Mouse (Mus musculus): ENCODE measurements around the gene Zbtb8b. TPM values are rescaled to one million over a fixed set of nuclear protein-coding genes. Genes with fewer than 3 reads are reported as not detected.

Zbtb8b gene
- polyA plus RNA-seq, 2 experiments, result 0.31 to 0.91 TPM

DNA sequence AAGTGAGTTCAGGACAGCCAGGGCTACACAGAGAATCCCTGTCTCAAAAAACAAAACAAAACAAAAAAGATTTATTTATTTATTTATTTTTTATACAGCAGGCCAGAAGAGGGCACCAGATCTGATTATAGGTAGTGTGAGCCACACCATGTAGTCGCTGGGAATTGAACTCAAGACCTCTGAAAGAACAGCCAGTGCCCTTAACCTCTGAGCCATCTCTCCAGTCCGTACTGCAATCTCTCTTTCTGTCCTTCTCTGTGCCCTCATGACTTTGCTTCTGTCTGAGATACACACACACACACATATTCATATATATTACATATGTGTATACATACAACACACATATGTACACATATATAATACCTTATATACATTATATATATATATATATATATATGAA lies 10.2 kb upstream of the Zbtb8b start:
- Histone ChIP-seq H3K4me2 (ENCODE audit: low read depth) (no peak overlapping the region), H3K4me3 (ENCODE audit: insufficient read depth in 1 of 2, low read depth in 2 of 2, low read length in 2 of 2) (no peak overlapping the region), H3K9me3 (ENCODE audit: control insufficient read depth, low read length) (no peaks in the 10 kb centered on the region), H3K27ac (no peak overlapping the region), H3K4me1 (replicated peaks; ENCODE audit: control insufficient read depth in 2 of 2, insufficient read depth in 2 of 2, low read length in 1 of 2) (peaks cover 0 to 8% of the 10 kb centered on the region in 2 experiments; a peak in 2 of 4 replicates), H3K9ac (replicated peaks) (no peak overlapping the region), H3K27me3 (ENCODE audit: control insufficient read depth, insufficient read depth, low read length) (no peaks in the 10 kb centered on the region), H3K36me3 (replicated peaks; ENCODE audit: control insufficient read depth, insufficient read depth, low read depth) (no peaks in the 10 kb centered on the region)
- DNase-seq (ENCODE audit: low read depth in 3 of 3, low spot score in 3 of 3) (no peak), ATAC-seq (ENCODE audit: insufficient read depth) (no peak)
- no peak for TF ChIP-seq CTCF (IDR thresholded peaks at IDR 0.05; ENCODE audit: low read depth)
- TF ChIP-seq EP300 (IDR thresholded peaks at IDR 0.05; ENCODE audit: low read depth), result no peak
- WGBS (ENCODE audit: insufficient replicate concordance), result 50% methylated on average over 2 of the region's 2 CpGs

DNA sequence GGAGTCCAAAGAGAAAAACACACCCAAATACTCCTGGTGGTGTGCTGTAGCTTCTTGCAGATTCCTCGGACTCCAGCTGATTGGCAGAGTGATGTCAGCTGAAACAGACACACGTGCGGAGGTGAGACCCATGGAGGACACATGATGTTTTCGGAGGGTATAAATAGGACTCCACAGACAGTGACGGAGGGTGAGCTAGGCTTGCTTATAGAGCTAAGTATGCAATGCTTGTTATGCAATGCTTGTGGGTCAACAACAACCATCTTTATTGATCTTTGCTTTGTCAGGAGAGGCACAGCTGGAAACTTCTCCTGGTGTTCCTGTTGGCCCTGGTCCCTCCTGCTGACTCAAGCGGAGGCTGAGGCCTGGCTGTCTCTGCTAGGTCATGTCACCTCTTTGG lies 8.1 kb upstream of the Zbtb8b start:
- Histone ChIP-seq H3K27me3 (ENCODE audit: control insufficient read depth, insufficient read depth, low read length) (no peaks in the 10 kb centered on the region), H3K27ac (no peak overlapping the region), H3K9me3 (ENCODE audit: control insufficient read depth, low read length) (no peaks in the 10 kb centered on the region), H3K4me1 (replicated peaks; ENCODE audit: control insufficient read depth in 2 of 2, insufficient read depth in 2 of 2, low read length in 1 of 2) (peaks cover 0 to 6% of the 10 kb centered on the region in 2 experiments; a peak in 2 of 4 replicates), H3K36me3 (replicated peaks; ENCODE audit: control insufficient read depth, insufficient read depth, low read depth) (no peaks in the 10 kb centered on the region), H3K4me2 (ENCODE audit: low read depth) (no peak overlapping the region), H3K4me3 (ENCODE audit: insufficient read depth in 1 of 2, low read depth in 2 of 2, low read length in 2 of 2) (no peak overlapping the region), H3K9ac (replicated peaks) (no peak overlapping the region)
- no peak for ATAC-seq (ENCODE audit: insufficient read depth)
- TF ChIP-seq EP300 (IDR thresholded peaks at IDR 0.05; ENCODE audit: low read depth), result no peak
- TF ChIP-seq CTCF (IDR thresholded peaks at IDR 0.05; ENCODE audit: low read depth), result no peak
- WGBS (ENCODE audit: insufficient replicate concordance), result 83% methylated on average over 6 of the region's 6 CpGs
- DNase-seq (ENCODE audit: low read depth in 3 of 3, low spot score in 3 of 3), result no peak

DNA sequence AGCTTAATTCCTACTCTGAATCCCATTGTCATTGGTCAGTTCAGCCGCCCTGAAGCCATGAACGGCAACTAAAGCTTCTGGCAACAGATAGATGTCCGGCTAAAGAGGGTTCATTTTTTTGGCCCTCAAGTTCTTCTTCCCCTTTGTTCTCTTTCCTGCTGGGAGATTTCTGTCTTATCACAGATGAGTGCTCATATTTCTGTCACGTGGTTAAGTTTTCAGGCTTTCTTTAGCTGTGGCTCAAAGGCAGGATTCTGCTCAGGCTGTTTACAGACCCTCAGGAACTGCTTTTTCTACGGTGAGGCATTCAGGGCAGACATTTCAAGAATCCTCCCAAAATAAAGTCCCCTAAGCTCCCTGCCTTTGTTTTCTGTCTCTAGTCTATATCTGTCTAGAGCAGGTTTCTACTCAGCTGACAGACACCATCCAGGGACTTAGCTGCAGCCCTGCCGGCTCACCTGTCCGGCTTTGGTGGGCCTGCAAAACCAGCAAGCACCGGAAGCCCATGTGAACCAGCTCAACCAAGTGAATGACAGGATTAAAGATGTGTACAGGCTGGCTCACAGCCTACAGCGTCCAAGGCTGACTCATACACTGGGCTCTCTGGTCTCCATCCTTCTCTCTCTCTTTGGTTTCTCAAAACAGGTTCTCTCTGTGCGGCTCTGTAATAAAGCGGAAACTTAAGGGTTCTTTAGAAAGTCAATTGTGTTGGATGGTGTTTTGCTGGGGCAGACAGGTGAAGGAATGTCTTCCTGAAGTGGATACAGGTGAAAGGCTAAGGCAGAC lies 7.3 kb upstream of the Zbtb8b start:
- Histone ChIP-seq H3K27me3 (ENCODE audit: control insufficient read depth, insufficient read depth, low read length) (peaks cover 2% of the 10 kb centered on the region), H3K4me1 (replicated peaks; ENCODE audit: control insufficient read depth in 2 of 2, insufficient read depth in 2 of 2, low read length in 1 of 2) (peaks cover 0 to 6% of the 10 kb centered on the region in 2 experiments; a peak in 2 of 4 replicates), H3K4me3 (ENCODE audit: insufficient read depth in 1 of 2, low read depth in 2 of 2, low read length in 2 of 2) (no peak overlapping the region), H3K9ac (replicated peaks) (no peak overlapping the region), H3K4me2 (ENCODE audit: low read depth) (no peak overlapping the region), H3K36me3 (replicated peaks; ENCODE audit: control insufficient read depth, insufficient read depth, low read depth) (no peaks in the 10 kb centered on the region), H3K9me3 (ENCODE audit: control insufficient read depth, low read length) (no peaks in the 10 kb centered on the region), H3K27ac (no peak overlapping the region)
- 56% methylated on average over 11 of the region's 11 CpGs for WGBS (ENCODE audit: insufficient replicate concordance)
- no peak for TF ChIP-seq CTCF (IDR thresholded peaks at IDR 0.05; ENCODE audit: low read depth)
- TF ChIP-seq EP300 (IDR thresholded peaks at IDR 0.05; ENCODE audit: low read depth), result no peak
- ATAC-seq (ENCODE audit: insufficient read depth) (no peak), DNase-seq (ENCODE audit: low read depth in 3 of 3, low spot score in 3 of 3) (no peak)

DNA sequence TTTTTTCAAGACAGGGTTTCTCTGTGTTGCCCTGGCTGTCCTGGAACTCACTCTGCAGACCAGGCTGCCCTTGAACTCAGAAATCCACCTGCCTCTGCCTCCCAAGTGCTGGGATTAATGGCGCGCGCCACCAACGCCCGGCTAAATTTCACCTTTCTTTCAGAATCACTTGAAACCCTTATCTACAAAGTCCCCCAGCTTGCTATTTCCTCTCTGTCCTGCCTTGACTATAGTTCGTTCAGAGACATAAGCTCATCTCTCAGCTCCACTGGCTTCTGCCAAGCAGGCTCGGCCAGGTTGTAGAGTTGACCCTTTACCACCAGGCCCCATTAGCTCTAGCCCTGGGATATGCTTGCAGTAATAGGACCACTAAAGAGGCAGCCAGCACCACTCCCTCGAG lies 6.7 kb upstream of the Zbtb8b start:
- peaks cover 6% of the 10 kb centered on the region for H3K27me3 ChIP-seq (ENCODE audit: control insufficient read depth, insufficient read depth, low read length)
- no peak for DNase-seq (ENCODE audit: low read depth in 3 of 3, low spot score in 3 of 3)
- H3K4me2 ChIP-seq (ENCODE audit: low read depth), result no peak overlapping the region
- H3K9ac ChIP-seq (replicated peaks), result no peak overlapping the region
- H3K4me1 ChIP-seq (replicated peaks; ENCODE audit: control insufficient read depth in 2 of 2, insufficient read depth in 2 of 2, low read length in 1 of 2), result peaks cover 0 to 6% of the 10 kb centered on the region in 2 experiments; a peak in 2 of 4 replicates
- H3K27ac ChIP-seq, result no peak overlapping the region
- ATAC-seq (ENCODE audit: insufficient read depth), result no peak; the same call in 1 of the 2 replicates
- no peak for TF ChIP-seq EP300 (IDR thresholded peaks at IDR 0.05; ENCODE audit: low read depth)
- no peaks in the 10 kb centered on the region for H3K36me3 ChIP-seq (replicated peaks; ENCODE audit: control insufficient read depth, insufficient read depth, low read depth)
- no peak overlapping the region for H3K4me3 ChIP-seq (ENCODE audit: insufficient read depth in 1 of 2, low read depth in 2 of 2, low read length in 2 of 2)
- H3K9me3 ChIP-seq (ENCODE audit: control insufficient read depth, low read length), result no peaks in the 10 kb centered on the region
- 29% methylated on average over 8 of the region's 8 CpGs for WGBS (ENCODE audit: insufficient replicate concordance)

DNA sequence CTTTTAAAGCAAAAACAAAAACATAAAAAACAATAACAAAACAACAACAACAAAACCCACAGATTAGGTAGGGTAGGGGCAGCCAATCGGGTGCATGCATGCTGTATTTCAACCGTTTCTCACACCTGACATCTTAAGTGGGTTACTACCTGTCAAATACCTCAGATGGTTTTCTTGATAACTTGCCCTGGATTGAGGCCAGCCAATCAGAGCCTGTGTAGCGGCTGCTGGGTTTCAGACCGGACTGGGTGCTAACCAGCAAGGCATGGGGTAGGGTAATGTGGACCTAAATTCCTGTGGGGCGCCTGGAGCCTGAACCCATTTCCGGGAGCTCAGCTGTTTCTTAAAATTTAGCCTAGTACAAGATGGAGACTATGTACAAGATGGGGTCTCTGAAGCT lies 492 bp upstream of the Zbtb8b start:
- TF ChIP-seq CTCF (IDR thresholded peaks at IDR 0.05; ENCODE audit: low read depth) (no peak), EP300 (IDR thresholded peaks at IDR 0.05; ENCODE audit: low read depth) (no peak)
- 31% methylated on average over 6 of the region's 6 CpGs for WGBS (ENCODE audit: insufficient replicate concordance)
- Histone ChIP-seq H3K9me3 (ENCODE audit: control insufficient read depth, low read length) (no peaks in the 10 kb centered on the region), H3K4me2 (ENCODE audit: low read depth) (no peak overlapping the region), H3K9ac (replicated peaks) (no peak overlapping the region), H3K4me1 (replicated peaks; ENCODE audit: control insufficient read depth in 2 of 2, insufficient read depth in 2 of 2, low read length in 1 of 2) (no peaks in the 10 kb centered on the region), H3K4me3 (ENCODE audit: insufficient read depth in 1 of 2, low read depth in 2 of 2, low read length in 2 of 2) (no peak overlapping the region), H3K27me3 (ENCODE audit: control insufficient read depth, insufficient read depth, low read length) (peaks cover 43% of the 10 kb centered on the region), H3K36me3 (replicated peaks; ENCODE audit: control insufficient read depth, insufficient read depth, low read depth) (no peaks in the 10 kb centered on the region), H3K27ac (no peak overlapping the region)
- DNase-seq (ENCODE audit: low read depth in 3 of 3, low spot score in 3 of 3) (no peak), ATAC-seq (ENCODE audit: insufficient read depth) (no peak)

All from liver, embryonic 14.5 days (tissue).